Mouse (Mus musculus): ENCODE data around the gene Sgca. TPM values are rescaled to one million over a fixed set of nuclear protein-coding genes. Genes with fewer than 3 reads are reported as not detected.

The Sgca gene
- polyA plus RNA-seq, 1 experiment from 2014 or later = 0.13 TPM

DNA sequence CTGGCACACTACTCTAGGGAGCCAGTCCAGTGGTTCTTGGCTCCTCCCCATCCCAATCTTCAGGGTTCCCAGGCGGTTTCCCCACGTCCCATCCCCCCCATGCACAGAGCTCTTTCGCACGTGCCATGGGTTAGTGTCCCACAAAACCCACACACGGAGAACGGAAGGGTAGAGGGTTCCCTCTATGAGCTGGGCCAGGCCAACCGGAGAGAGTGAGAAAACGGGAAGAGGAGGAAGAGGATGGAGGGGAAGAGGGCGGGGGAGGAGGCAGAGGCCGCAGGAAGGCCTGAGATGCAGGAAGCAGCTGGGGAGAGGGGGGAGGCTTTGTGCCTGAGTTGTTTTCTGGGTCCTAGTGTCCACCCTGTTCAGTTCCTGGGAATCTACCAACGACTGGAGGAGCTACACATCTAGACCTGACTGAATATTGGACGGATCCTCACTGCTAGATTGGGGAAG lies 13.5 kb upstream of the Sgca start:
- Histone ChIP-seq H3K4me3 (ENCODE audit: low read depth, low read length) (peak overlapping the region; percentile 89), H3K4me1 (ENCODE audit: insufficient read depth) (peaks cover 63% of the 10 kb centered on the region), H3K9me3 (ENCODE audit: low read length) (no peaks in the 10 kb centered on the region), H3K9ac (replicated peaks) (peak overlapping the region; percentile 93), H3K27me3 (ENCODE audit: insufficient read depth, low read length) (no peaks in the 10 kb centered on the region), H3K36me3 (replicated peaks; ENCODE audit: insufficient read depth, low read length) (no peaks in the 10 kb centered on the region), H3K27ac (ENCODE audit: low read depth) (peak overlapping the region; percentile 83), H3K4me2 (ENCODE audit: low read depth, low read length) (peak overlapping the region; percentile 88)
- DNase-seq = peak; percentile 84
- ATAC-seq = peak; percentile 54
- TF ChIP-seq CTCF (IDR thresholded peaks at IDR 0.05; ENCODE audit: low read depth) (peak; percentile 21; the same call in 1 of the 2 replicates), EP300 (IDR thresholded peaks at IDR 0.05; ENCODE audit: low read depth) (no peak)
- 2% methylated on average over 12 of the region's 12 CpGs for WGBS (ENCODE audit: insufficient replicate concordance)

DNA sequence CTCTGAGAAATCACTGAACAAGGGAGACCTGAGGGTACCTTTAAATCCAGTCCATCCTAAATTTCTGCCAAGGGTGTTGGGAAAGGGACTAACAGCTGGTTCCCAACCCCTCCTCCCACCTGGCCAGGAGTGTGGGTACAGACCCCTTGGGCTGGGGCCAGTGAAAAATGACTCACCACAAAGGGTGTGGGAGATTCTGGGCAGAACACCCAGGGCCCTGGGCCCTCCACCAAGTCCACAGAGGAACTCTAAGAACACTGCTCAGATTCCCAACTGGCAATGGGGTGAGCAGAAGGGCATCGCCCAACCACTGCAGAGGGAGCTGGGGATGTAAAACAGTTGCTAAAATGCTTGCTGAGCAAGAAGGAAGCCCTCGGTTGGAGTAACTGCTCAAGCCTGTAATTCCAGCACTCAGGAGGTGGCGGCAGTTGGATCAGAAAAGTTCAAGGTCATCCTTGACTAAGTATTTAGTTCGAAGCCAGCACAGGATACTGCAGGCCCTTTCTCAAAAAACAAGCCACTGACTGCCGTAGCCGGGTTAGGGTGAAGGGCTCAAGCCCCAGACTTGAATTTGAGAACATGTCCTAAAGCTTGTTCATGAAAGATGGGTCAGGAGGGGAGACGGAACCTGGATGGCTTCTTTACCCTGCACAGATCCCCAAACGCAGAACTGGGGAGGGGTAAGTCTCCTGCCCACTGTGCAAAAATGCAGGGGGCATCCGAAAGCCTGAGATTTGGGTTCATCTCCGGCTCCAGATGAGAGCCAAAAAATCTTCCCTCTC lies 12.8 kb upstream of the Sgca start:
- ATAC-seq (no peak), DNase-seq (no peak)
- WGBS (ENCODE audit: insufficient replicate concordance) = 31% methylated on average over 10 of the region's 10 CpGs
- no peaks in the 10 kb centered on the region for H3K27me3 ChIP-seq (ENCODE audit: insufficient read depth, low read length)
- H3K9ac ChIP-seq (replicated peaks) = peak overlapping the region; percentile 93
- peak overlapping the region; percentile 89 for H3K4me3 ChIP-seq (ENCODE audit: low read depth, low read length)
- peak overlapping the region; percentile 83 for H3K27ac ChIP-seq (ENCODE audit: low read depth)
- H3K9me3 ChIP-seq (ENCODE audit: low read length) = no peaks in the 10 kb centered on the region
- TF ChIP-seq CTCF (IDR thresholded peaks at IDR 0.05; ENCODE audit: low read depth) = no peak
- TF ChIP-seq EP300 (IDR thresholded peaks at IDR 0.05; ENCODE audit: low read depth) = no peak
- no peaks in the 10 kb centered on the region for H3K36me3 ChIP-seq (replicated peaks; ENCODE audit: insufficient read depth, low read length)
- peak overlapping the region; percentile 88 for H3K4me2 ChIP-seq (ENCODE audit: low read depth, low read length)
- H3K4me1 ChIP-seq (ENCODE audit: insufficient read depth) = peaks cover 62% of the 10 kb centered on the region

DNA sequence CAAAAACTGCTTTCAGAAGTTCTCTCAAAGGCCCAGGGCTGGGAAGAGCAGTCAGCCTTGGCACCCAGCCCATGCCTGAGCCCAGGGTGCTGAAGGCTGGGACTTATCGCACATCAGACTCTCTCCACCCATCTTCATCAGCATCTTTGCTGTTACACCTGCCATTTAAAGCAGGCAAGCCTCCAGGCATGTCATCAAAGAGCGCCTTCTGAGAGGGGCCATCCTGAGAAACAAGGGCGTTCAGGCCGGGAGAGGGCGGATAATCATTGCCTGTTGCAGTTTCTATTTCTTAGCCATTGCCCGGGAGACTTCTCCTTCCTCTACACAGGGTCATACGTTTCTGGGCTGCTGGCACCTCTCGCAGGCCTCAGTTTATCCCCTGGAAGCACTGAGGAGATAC lies 11.7 kb upstream of the Sgca start:
- H3K36me3 ChIP-seq (replicated peaks; ENCODE audit: insufficient read depth, low read length) = no peaks in the 10 kb centered on the region
- H3K4me2 ChIP-seq (ENCODE audit: low read depth, low read length) = peak overlapping the region; percentile 20
- H3K27ac ChIP-seq (ENCODE audit: low read depth) = peak overlapping the region; percentile 49; the same call in 1 of the 2 replicates
- H3K4me3 ChIP-seq (ENCODE audit: low read depth, low read length) = no peak overlapping the region
- peaks cover 53% of the 10 kb centered on the region for H3K4me1 ChIP-seq (ENCODE audit: insufficient read depth)
- no peaks in the 10 kb centered on the region for H3K9me3 ChIP-seq (ENCODE audit: low read length)
- H3K9ac ChIP-seq (replicated peaks) = 0 out of 2 replicates have a peak overlapping the region, but pooled peaks have one; percentile 30
- no peak for TF ChIP-seq CTCF (IDR thresholded peaks at IDR 0.05; ENCODE audit: low read depth)
- no peak for TF ChIP-seq EP300 (IDR thresholded peaks at IDR 0.05; ENCODE audit: low read depth)
- no peak for ATAC-seq
- H3K27me3 ChIP-seq (ENCODE audit: insufficient read depth, low read length) = no peaks in the 10 kb centered on the region
- peak; percentile 41 for DNase-seq
- 63% methylated on average over 8 of the region's 8 CpGs for WGBS (ENCODE audit: insufficient replicate concordance)

DNA sequence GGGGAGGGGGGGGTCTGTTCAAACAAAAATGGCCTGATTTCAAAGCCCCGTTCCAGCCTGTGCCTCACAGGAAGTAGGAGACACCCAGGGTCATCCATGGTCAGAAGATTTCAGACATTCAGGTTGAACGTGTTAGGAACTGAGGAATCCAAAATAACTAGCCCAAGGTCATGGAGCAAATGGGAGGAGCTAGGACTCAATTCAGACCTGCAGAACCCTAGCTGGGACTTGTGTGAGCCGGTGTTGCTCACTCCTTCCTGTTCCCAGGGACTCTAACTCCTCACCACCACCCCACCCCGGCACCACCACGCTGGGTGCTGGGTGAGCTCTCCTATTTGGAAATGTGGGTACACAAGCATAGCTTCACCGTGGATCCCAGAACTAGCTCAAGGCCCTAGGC lies 11.2 kb upstream of the Sgca start:
- peak overlapping the region; percentile 49; the same call in 1 of the 2 replicates for H3K27ac ChIP-seq (ENCODE audit: low read depth)
- DNase-seq (no peak), ATAC-seq (no peak)
- H3K4me1 ChIP-seq (ENCODE audit: insufficient read depth) = peaks cover 48% of the 10 kb centered on the region
- H3K36me3 ChIP-seq (replicated peaks; ENCODE audit: insufficient read depth, low read length) = no peaks in the 10 kb centered on the region
- WGBS (ENCODE audit: insufficient replicate concordance) = 50% methylated on average over 6 of the region's 6 CpGs
- peak overlapping the region; percentile 20 for H3K4me2 ChIP-seq (ENCODE audit: low read depth, low read length)
- H3K27me3 ChIP-seq (ENCODE audit: insufficient read depth, low read length) = no peaks in the 10 kb centered on the region
- TF ChIP-seq EP300 (IDR thresholded peaks at IDR 0.05; ENCODE audit: low read depth) (no peak), CTCF (IDR thresholded peaks at IDR 0.05; ENCODE audit: low read depth) (no peak)
- H3K9me3 ChIP-seq (ENCODE audit: low read length) = no peaks in the 10 kb centered on the region
- H3K9ac ChIP-seq (replicated peaks) = peak overlapping the region; percentile 30; the same call in 1 of the 2 replicates
- H3K4me3 ChIP-seq (ENCODE audit: low read depth, low read length) = no peak overlapping the region

DNA sequence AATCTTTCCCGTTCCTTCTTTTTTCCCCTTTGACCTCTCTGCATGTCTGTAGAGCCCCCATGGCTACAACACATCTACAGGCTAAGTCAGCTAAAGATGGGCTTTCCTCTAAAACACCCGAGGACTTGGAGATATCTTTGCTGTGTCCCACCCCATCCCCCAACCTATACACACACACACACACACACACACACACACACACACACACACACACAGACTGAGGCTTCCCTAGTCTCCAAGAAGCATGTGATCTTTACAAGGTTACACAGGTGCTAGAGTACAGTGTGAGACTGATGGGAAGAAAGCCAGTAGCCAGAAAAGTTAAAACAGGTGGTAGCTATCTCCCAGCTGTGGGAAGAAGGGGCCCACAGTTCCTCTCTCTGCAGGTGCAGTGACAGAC lies 10.3 kb upstream of the Sgca start:
- H3K4me1 ChIP-seq (ENCODE audit: insufficient read depth) = peaks cover 44% of the 10 kb centered on the region
- DNase-seq (no peak), ATAC-seq (no peak)
- H3K27ac ChIP-seq (ENCODE audit: low read depth) = no peak overlapping the region
- H3K4me3 ChIP-seq (ENCODE audit: low read depth, low read length) = no peak overlapping the region
- H3K27me3 ChIP-seq (ENCODE audit: insufficient read depth, low read length) = no peaks in the 10 kb centered on the region
- no peak overlapping the region for H3K4me2 ChIP-seq (ENCODE audit: low read depth, low read length)
- H3K9me3 ChIP-seq (ENCODE audit: low read length) = no peaks in the 10 kb centered on the region
- WGBS (ENCODE audit: insufficient replicate concordance) = 46% methylated on average over 2 of the region's 2 CpGs
- H3K36me3 ChIP-seq (replicated peaks; ENCODE audit: insufficient read depth, low read length) = no peaks in the 10 kb centered on the region
- TF ChIP-seq EP300 (IDR thresholded peaks at IDR 0.05; ENCODE audit: low read depth) (no peak), CTCF (IDR thresholded peaks at IDR 0.05; ENCODE audit: low read depth) (no peak)
- H3K9ac ChIP-seq (replicated peaks) = no peak overlapping the region

DNA sequence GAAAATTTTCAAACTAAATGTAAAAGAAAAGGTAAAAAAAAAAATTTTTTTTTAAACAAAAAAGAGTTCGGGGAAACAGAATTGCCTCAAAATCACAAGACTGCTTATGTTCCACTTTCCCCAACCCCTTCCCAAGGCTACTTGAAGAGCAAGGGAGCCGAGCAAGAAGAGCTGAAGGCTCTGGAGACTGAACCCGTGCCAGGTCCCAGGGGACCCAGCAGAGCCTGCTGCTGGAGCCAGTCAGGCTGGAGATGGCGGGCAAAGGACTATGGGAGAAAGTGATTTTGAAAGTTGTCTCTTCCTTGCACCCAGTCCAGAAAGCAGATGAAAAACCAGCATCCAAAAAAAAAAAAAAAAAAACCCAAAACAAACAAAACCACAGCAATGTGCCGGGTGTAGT lies 9.7 kb upstream of the Sgca start:
- TF ChIP-seq EP300 (IDR thresholded peaks at IDR 0.05; ENCODE audit: low read depth) (no peak), CTCF (IDR thresholded peaks at IDR 0.05; ENCODE audit: low read depth) (no peak)
- ATAC-seq = no peak
- H3K36me3 ChIP-seq (replicated peaks; ENCODE audit: insufficient read depth, low read length) = no peaks in the 10 kb centered on the region

More for the DNA sequence above, 9.7 kb upstream of the Sgca start:
- DNase-seq = no peak
- Histone ChIP-seq H3K9ac (replicated peaks) (no peak overlapping the region), H3K4me1 (ENCODE audit: insufficient read depth) (peaks cover 44% of the 10 kb centered on the region), H3K27ac (ENCODE audit: low read depth) (no peak overlapping the region), H3K9me3 (ENCODE audit: low read length) (no peaks in the 10 kb centered on the region), H3K4me3 (ENCODE audit: low read depth, low read length) (no peak overlapping the region), H3K27me3 (ENCODE audit: insufficient read depth, low read length) (no peaks in the 10 kb centered on the region), H3K4me2 (ENCODE audit: low read depth, low read length) (no peak overlapping the region)
- WGBS (ENCODE audit: insufficient replicate concordance) = 73% methylated on average over 5 of the region's 5 CpGs
